Mouse (Mus musculus) heart, embryonic 16.5 days (tissue): Measurements from ENCODE around the gene Uqcrc1. TPM values are rescaled to one million over a fixed set of nuclear protein-coding genes. Genes with fewer than 3 reads are reported as not detected.
A peak's percentile ranks its signal among the peaks of the same experiment; 100 is the strongest.

Experiments
- ATAC-seq: fragments of 200-750 bp; cut with Nextera tagmentation; replicated peaks from 2 replicates; pipeline ENCODE4 v1.8.0; 2017; ENCODE audit warnings: moderate number of reproducible peaks; ENCODE audit not compliant: insufficient read depth, low FRiP score; ENCODE audit errors: extremely low read depth
- H3K27ac ChIP-seq: fragments of 300-500 bp; sonication (generic); 2 replicates; pipeline ENCODE4 v1.5.1; 2014; ENCODE audit warnings: mild to moderate bottlenecking, low read length, control low read depth, moderate library complexity
- H3K27me3 ChIP-seq: fragments of 300-500 bp; sonication (generic); 2 replicates; pipeline ENCODE4 v1.6.1; 2014; ENCODE audit warnings: low read length, mixed read lengths; ENCODE audit not compliant: control insufficient read depth, insufficient read depth
- H3K36me3 ChIP-seq: fragments of 300-500 bp; sonication (generic); 2 replicates; pipeline ENCODE4 v1.6.1; 2014; ENCODE audit not compliant: control insufficient read depth, insufficient read depth
- H3K4me1 ChIP-seq: fragments of 300-500 bp; sonication (generic); 2 replicates; pipeline ENCODE4 v1.6.1; 2014; ENCODE audit warnings: low read length, mixed read lengths; ENCODE audit not compliant: control insufficient read depth, insufficient read depth
- H3K4me2 ChIP-seq: fragments of 300-500 bp; sonication (generic); 2 replicates; pipeline ENCODE4 v1.6.1; 2014; ENCODE audit warnings: low read depth, mild to moderate bottlenecking, control low read depth, low read length
- H3K4me3 ChIP-seq: fragments of 300-500 bp; sonication (generic); 2 replicates; pipeline ENCODE4 v1.5.1; 2014; ENCODE audit warnings: mild to moderate bottlenecking, control low read depth, low read length
- H3K9ac ChIP-seq: fragments of 300-500 bp; sonication (generic); 2 replicates; pipeline ENCODE4 v1.6.1; 2014; ENCODE audit warnings: low read length, control low read depth
- H3K9me3 ChIP-seq: fragments of 300-500 bp; sonication (generic); replicated peaks from 2 replicates; pipeline ENCODE4 v1.6.1; 2016; ENCODE audit warnings: low read length; ENCODE audit not compliant: control insufficient read depth
- WGBS: fragments of 180-500 bp; shearing (Covaris S2); extraction: QIAGEN DNeasy Blood & Tissue Kit; methylation state at CpG from one replicate; pipeline ENCODE4 v1.1.7; 2014; 5-methylcytosine and 5-hydroxymethylcytosine counted together
- polyA plus RNA-seq: library from polyadenylated mRNA; unstranded; fragments of >200 nt; fragmentation: Nextera tagmentation; extraction: Ambion mirVana; gene quantifications from 2 replicates; pipeline ENCODE4 v1.2.1, GENCODE M21; 2015

Uqcrc1 gene
- polyA plus RNA-seq, 1 experiment from 2014 or later: 1,117 TPM

DNA sequence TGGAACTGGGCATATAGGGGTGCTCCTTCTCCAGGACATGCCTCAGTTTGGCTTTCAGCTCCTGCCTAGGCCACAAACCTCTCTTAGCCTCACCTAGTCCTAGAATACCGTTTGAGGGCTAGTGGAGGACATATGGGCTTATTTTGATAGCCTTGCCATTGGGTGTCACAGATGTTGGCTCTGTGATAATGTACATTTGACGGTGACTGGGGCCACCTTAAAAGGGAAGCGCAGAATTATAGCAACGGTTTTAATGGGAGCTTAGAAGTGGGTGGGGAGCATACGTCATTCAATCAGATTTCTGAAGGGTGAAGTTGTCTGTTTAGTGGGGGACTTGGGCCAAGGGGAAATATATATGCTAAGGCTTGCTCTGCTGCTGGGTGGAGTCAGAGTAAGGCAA lies 9.2 kb downstream of the Uqcrc1 start:
- Histone ChIP-seq H3K27me3 (no peaks in the 10 kb centered on the region), H3K4me3 (no peak overlapping the region), H3K9ac (no peak overlapping the region), H3K9me3 (no peaks in the 10 kb centered on the region), H3K4me1 (peaks cover 20% of the 10 kb centered on the region), H3K4me2 (no peak overlapping the region), H3K27ac (no peak overlapping the region), H3K36me3 (peaks cover 78% of the 10 kb centered on the region)
- no peak for ATAC-seq
- 84% methylated on average over 5 of the region's 5 CpGs for WGBS

DNA sequence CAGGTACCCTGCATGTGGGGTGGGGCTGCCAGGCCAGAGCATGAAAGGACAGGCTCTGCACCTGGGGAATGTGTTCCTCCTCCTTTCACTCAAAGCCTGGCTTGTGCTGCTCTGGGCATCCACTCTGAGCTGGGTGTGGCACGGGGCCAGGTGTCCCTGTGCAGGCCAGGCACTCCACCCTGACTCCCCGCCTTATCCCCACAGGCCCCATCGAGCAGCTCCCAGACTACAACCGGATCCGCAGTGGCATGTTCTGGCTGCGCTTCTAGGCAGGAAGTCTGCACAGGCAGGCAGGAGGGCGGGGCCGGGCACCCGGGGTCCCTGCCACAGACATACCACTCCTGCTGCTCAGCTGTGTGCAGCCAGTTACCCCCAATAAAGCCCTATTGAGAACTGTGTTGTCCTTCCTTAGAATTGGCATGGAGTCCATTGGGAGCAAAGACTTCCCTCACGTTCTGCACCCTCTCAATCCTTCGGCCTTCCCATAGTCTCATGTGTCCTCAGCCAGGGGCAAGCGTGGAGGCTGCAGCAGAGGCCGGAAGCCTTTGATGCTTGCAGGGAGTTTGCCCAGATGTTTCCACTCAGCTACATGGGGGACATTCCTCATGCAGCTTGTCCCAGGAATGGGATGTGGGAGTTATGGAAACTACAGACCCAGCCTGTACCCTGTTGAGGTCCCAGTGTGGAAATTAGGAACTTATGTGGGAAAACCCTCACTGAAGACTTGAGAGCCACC lies 13.0 kb downstream of the Uqcrc1 start:
- Histone ChIP-seq H3K36me3 (peaks cover 60% of the 10 kb centered on the region), H3K4me1 (peaks cover 24% of the 10 kb centered on the region), H3K27me3 (peaks cover 17% of the 10 kb centered on the region), H3K4me3 (no peak overlapping the region), H3K9me3 (no peaks in the 10 kb centered on the region), H3K4me2 (no peak overlapping the region), H3K9ac (no peak overlapping the region), H3K27ac (peak overlapping the region; percentile 64)
- WGBS: 56% methylated on average over 13 of the region's 13 CpGs
- peak; percentile 45; the same call in 1 of the 2 replicates for ATAC-seq

DNA sequence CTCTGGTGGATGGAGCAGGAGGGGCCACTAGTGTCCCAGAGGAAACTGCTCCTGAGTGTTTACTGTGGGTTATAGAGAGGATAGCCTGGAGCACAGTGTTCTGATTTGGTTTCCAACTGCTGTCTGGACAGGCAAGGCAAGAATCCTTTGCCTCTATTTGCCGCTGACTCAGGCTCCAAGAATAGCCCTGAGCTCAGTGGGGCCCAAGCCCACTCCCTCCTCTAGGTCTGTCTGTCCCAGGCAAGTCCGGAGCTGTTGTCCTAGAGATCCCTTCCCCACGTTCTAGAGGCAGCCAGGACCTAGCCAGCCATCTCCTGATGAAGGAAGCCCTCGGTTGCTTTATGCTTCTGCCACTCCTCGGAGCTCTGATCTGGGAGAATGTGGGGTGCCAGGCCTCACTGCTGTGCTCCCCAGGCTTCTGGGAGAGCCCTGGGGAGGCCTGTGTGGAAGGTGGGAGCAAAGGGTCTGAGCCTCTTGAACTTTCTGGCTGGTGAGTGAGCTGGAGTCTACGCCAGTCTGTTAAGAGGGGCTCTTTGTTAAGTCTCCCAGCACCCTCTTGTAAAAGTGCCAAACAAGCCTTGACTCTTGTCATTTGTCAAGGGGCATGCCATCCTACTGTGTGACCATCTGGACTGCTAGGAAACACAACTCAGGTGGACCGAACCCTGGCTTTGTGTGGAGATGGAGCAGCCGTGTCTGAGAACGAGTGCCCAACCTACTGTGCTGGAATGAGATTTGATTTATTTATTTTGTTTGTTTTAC lies 13.7 kb downstream of the Uqcrc1 start:
- ATAC-seq: peak; percentile 26
- Histone ChIP-seq H3K27me3 (peaks cover 19% of the 10 kb centered on the region), H3K4me2 (no peak overlapping the region), H3K4me1 (peaks cover 24% of the 10 kb centered on the region), H3K9me3 (no peaks in the 10 kb centered on the region), H3K27ac (peak overlapping the region; percentile 64), H3K36me3 (peaks cover 52% of the 10 kb centered on the region), H3K4me3 (no peak overlapping the region), H3K9ac (peak overlapping the region; percentile 26; the same call in 1 of the 2 replicates)
- WGBS: 64% methylated on average over 9 of the region's 9 CpGs

DNA sequence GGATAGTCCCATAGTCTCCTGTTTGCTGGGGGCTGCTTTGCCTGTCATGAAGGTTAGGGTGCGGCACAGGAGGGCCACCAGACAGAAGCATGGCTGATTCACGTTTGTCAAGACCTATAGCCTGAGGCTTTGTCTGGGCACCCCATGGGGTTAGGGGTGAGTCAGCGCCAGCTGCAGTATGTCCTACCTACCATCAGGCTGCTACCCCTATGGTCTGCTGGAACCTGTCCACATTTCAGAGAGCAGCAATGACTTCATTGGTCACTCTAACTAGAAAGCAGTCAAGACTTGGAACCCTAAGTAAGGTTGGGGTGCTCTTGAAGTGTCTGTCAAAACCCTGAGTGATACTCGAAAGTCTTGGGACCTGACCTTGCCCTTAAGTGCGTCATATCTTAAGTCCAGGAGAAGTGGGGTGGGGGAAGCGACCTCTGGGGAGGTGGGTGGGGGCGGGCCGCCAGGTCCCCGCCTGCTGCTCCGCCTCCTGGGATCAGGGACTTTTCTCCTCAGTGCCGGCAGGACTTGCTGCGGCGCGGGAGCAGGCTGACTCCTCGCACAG lies 16.7 kb downstream of the Uqcrc1 start, which contains the start of gene Col7a1:
Col7a1 (plus strand) TSS at position 506 of the 556 bp plus-strand sequence.
- Histone ChIP-seq H3K4me2 (peak within 1 kb of the TSS; percentile 55), H3K27me3 (peaks cover 21% of the 10 kb centered on the region), H3K4me3 (peak within 1 kb of the TSS; percentile 32), H3K27ac (no peak within 1 kb of the TSS), H3K36me3 (peaks cover 25% of the 10 kb centered on the region), H3K4me1 (peaks cover 24% of the 10 kb centered on the region), H3K9ac (no peak within 1 kb of the TSS), H3K9me3 (no peaks in the 10 kb centered on the region)
- 7% methylated on average over 15 of the region's 15 CpGs for WGBS
- ATAC-seq: no peak

DNA sequence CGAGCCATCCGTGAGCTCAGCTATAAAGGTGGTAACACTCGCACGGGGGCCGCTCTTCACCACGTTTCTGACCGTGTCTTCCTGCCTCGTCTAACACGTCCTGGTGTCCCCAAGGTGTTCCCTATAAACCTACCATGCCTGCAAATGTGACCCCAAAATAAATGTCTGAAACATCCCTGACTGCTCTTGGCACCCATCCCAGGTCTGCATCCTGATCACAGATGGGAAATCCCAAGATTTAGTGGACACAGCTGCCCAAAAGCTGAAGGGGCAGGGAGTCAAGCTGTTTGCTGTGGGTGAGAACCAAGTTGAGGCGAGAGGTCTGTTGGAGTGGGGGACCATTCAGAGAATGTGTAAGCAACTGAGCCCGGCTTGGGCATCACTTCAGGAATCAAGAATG lies 18.8 kb downstream of the Uqcrc1 start:
- Histone ChIP-seq H3K4me3 (no peak overlapping the region), H3K27ac (no peak overlapping the region), H3K27me3 (peaks cover 21% of the 10 kb centered on the region), H3K4me1 (peaks cover 5% of the 10 kb centered on the region; the same call in 1 of the 2 replicates), H3K36me3 (peaks cover 6% of the 10 kb centered on the region), H3K9me3 (no peaks in the 10 kb centered on the region), H3K4me2 (no peak overlapping the region), H3K9ac (no peak overlapping the region)
- no peak for ATAC-seq
- WGBS: 84% methylated on average over 11 of the region's 11 CpGs

DNA sequence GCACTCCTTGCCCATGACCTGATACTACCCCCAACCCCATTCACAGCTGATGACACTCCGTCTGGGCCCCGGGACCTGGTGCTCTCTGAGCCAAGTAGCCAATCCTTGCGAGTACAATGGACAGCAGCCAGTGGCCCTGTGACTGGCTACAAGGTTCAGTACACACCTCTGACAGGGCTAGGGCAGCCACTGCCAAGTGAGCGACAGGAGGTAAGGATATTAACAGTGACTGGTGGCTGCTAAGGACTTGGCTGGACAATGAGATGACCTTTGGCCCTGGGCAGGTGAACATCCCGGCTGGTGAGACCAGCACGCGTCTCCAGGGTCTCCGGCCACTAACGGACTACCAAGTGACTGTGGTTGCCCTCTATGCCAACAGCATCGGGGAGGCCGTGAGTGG lies 19.4 kb downstream of the Uqcrc1 start:
- no peak overlapping the region for H3K27ac ChIP-seq
- H3K9ac ChIP-seq: no peak overlapping the region
- H3K4me1 ChIP-seq: peaks cover 4% of the 10 kb centered on the region; the same call in 1 of the 2 replicates
- peaks cover 21% of the 10 kb centered on the region for H3K27me3 ChIP-seq
- no peak overlapping the region for H3K4me2 ChIP-seq
- H3K4me3 ChIP-seq: no peak overlapping the region
- ATAC-seq: no peak
- WGBS: 87% methylated on average over 11 of the region's 11 CpGs
- no peaks in the 10 kb centered on the region for H3K9me3 ChIP-seq
- H3K36me3 ChIP-seq: peaks cover 3% of the 10 kb centered on the region; the same call in 1 of the 2 replicates

DNA sequence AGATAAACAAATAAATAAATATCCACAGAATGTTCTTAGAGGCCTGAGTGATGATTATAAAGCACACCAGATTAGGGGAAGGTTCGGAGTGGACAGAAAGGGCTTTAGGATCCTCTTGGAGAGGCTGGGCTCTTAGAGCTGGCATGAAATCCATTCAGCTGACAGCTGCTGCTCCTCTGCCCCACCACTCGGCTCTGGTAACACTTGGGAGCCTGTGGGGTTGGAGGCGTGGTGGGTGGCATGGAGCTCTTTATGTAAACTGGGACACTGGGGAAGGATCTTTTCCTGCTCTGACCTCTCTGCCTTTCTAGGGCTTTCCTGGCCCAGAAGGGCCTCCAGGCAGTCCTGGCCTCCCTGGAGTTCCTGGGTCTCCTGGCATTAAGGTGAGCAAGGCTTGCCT lies 27.1 kb downstream of the Uqcrc1 start:
- no peak for ATAC-seq
- Histone ChIP-seq H3K36me3 (no peaks in the 10 kb centered on the region), H3K4me3 (no peak overlapping the region), H3K4me2 (no peak overlapping the region), H3K27me3 (no peaks in the 10 kb centered on the region; the same call in none of the 2 replicates), H3K4me1 (no peaks in the 10 kb centered on the region), H3K9ac (no peak overlapping the region), H3K9me3 (no peaks in the 10 kb centered on the region), H3K27ac (no peak overlapping the region)
- 51% methylated on average over 3 of the region's 3 CpGs for WGBS

DNA sequence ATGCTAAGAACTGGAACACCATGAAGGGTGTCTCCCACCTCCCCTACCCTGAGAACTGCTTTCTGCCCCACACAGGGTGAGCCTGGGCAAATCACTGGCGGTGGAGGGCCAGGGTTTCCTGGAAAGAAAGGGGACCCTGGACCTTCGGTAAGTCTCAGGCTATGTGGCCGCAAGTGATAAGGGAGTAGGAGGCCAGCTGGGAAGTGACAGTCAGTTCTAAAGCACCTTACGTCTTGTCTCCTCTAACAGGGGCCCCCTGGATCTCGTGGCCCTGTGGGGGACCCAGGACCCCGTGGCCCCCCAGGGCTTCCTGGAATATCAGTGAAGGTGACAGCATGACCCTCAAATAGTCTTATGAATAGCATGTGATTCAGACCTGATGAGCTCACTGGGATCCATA lies 27.9 kb downstream of the Uqcrc1 start:
- Histone ChIP-seq H3K27me3 (no peaks in the 10 kb centered on the region; the same call in 1 of the 2 replicates), H3K4me1 (no peaks in the 10 kb centered on the region), H3K4me3 (no peak overlapping the region), H3K27ac (no peak overlapping the region), H3K4me2 (no peak overlapping the region), H3K9ac (no peak overlapping the region), H3K9me3 (no peaks in the 10 kb centered on the region), H3K36me3 (no peaks in the 10 kb centered on the region)
- 65% methylated on average over 6 of the region's 6 CpGs for WGBS
- ATAC-seq: no peak

DNA sequence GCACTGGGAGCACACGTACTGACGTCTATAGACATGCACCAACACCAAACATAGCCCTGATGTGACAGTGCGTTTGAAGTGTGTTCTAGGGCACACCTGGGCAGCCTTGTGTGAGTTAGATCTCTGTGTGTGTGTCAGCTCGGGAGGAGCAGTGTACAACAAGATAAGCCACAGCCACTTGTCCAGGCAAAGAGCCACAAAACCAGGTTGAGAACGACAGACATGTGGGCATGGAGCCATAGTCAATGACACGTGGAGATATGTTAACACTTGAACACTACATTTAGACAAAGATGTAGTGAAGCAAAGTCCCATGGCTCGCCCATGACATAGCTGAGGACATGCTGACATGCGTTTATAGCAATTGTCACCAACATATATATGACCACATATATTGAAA lies 34.2 kb downstream of the Uqcrc1 start:
- H3K4me2 ChIP-seq: no peak overlapping the region
- H3K36me3 ChIP-seq: no peaks in the 10 kb centered on the region

More for the DNA sequence above, 34.2 kb downstream of the Uqcrc1 start:
- 43% methylated on average over 8 of the region's 8 CpGs for WGBS
- no peaks in the 10 kb centered on the region for H3K27me3 ChIP-seq
- H3K9ac ChIP-seq: no peak overlapping the region
- H3K4me3 ChIP-seq: no peak overlapping the region
- peak; percentile 46; the same call in 1 of the 2 replicates for ATAC-seq
- H3K9me3 ChIP-seq: no peaks in the 10 kb centered on the region
- peaks cover 5% of the 10 kb centered on the region for H3K4me1 ChIP-seq
- no peak overlapping the region for H3K27ac ChIP-seq
